Mouse (Mus musculus) natural killer cell, adult 2 months (primary cell): ENCODE results near the gene Hmgcs1.
"Not testable (repeated sequence)": the region's sequence is repeated elsewhere in the genome, so short reads cannot be mapped to it uniquely, and the experiment has no call there.

Source experiments
- DNase-seq, 2 experiments: peaks; one replicate each; pipeline ENCODE4 v3.0.0; 2022; ENCODE audit warnings: low spot score in 2 of 2

Hmgcs1 gene

GRCm38 (mm10) chr13:119690039-119690728, at the start of gene Hmgcs1:
Gene Hmgcs1 (plus strand): TSS chr13:119690379.
- DNase-seq, result peak; percentile 98

- peak in 1 of 2 experiments; percentile 24 for DNase-seq
Measured at GRCm38 (mm10) chr13:119640504-119640903, 49.7 kb upstream of the Hmgcs1 start.

GRCm38 (mm10) chr13:119641145-119641544, 49.0 kb upstream of the Hmgcs1 start:
- DNase-seq, result no peak

GRCm38 (mm10) chr13:119644769-119645168, 45.4 kb upstream of the Hmgcs1 start:
- DNase-seq, result no peak

- no peak for DNase-seq
Measured at GRCm38 (mm10) chr13:119646511-119646910, 43.7 kb upstream of the Hmgcs1 start.

- DNase-seq, result no peak
Measured at GRCm38 (mm10) chr13:119648891-119649698, 41.1 kb upstream of the Hmgcs1 start.

- DNase-seq, result no peak
Measured at GRCm38 (mm10) chr13:119649699-119650046, 40.5 kb upstream of the Hmgcs1 start.

- DNase-seq, result no peak
Measured at GRCm38 (mm10) chr13:119654734-119655133, 35.4 kb upstream of the Hmgcs1 start.

GRCm38 (mm10) chr13:119656246-119656645, 33.9 kb upstream of the Hmgcs1 start:
- DNase-seq, result no peak

- DNase-seq, result no peak
Measured at GRCm38 (mm10) chr13:119656846-119657416, 33.2 kb upstream of the Hmgcs1 start.

GRCm38 (mm10) chr13:119661420-119661819, 28.8 kb upstream of the Hmgcs1 start:
- not testable (repeated sequence) for DNase-seq

- DNase-seq, result no peak
Measured at GRCm38 (mm10) chr13:119678794-119679193, 11.4 kb upstream of the Hmgcs1 start.

- no peak for DNase-seq
Measured at GRCm38 (mm10) chr13:119679721-119680120, 10.5 kb upstream of the Hmgcs1 start.

GRCm38 (mm10) chr13:119681161-119681560, 9.0 kb upstream of the Hmgcs1 start:
- DNase-seq, result no peak

- DNase-seq, result no peak
Measured at GRCm38 (mm10) chr13:119684416-119685177, 5.6 kb upstream of the Hmgcs1 start.

- DNase-seq, result no peak
Measured at GRCm38 (mm10) chr13:119689709-119690038, 505 bp upstream of the Hmgcs1 start.

- no peak for DNase-seq
Measured at GRCm38 (mm10) chr13:119690876-119691620, 869 bp downstream of the Hmgcs1 start.

GRCm38 (mm10) chr13:119691958-119692357, 1.8 kb downstream of the Hmgcs1 start:
- not testable (repeated sequence) for DNase-seq

- DNase-seq, result no peak
Measured at GRCm38 (mm10) chr13:119695676-119696075, 5.5 kb downstream of the Hmgcs1 start.

GRCm38 (mm10) chr13:119696496-119696895, 6.3 kb downstream of the Hmgcs1 start:
- DNase-seq, result no peak

GRCm38 (mm10) chr13:119698436-119698835, 8.3 kb downstream of the Hmgcs1 start:
- DNase-seq, result no peak
